Comparison of ENCODE assay signal across 27 mouse cellular contexts in the genomic region with DNA sequence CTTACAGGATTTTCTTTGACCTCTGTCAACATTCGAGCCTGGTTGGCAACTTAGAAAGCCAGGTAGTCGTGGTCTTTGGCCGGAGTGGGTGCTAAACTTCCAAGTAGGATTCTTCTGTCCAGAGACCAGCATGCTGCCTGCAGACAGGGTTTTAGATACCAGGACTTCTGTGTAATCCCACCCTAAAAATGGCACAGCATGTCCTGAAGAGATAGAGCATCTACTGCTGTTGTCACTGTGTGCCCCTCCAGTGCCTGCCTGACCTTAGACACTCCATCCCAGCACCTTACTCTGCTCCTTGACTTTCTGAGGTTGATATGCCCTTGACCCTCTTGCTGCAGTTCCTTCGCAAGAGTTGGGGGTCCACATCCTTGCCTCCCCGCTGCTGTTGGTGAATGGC.
DNase-seq lines count a peak whose midpoint lies in the region; ATAC-seq lines count a peak whose summit lies in the region.
"Had no signal": no experiment of that assay in that cellular context is flagged by ENCODE, and none has a peak within 500 bp of the region (broad histone marks: within the 10 kb centered on the region; RNA-seq: fewer than 3 reads in every experiment).

No protein-coding gene starts in this region.

- H3K27me3 ChIP-seq in forebrain, embryonic 10.5 days (ENCODE audit: poor library complexity, severe bottlenecking), result no peaks in the 10 kb centered on the region
- no peaks in the 10 kb centered on the region for H3K27me3 ChIP-seq in forebrain, embryonic 16.5 days (replicated peaks; ENCODE audit: control insufficient read depth, insufficient read depth, low read length)
- no peaks in the 10 kb centered on the region for H3K27me3 ChIP-seq in hindbrain, embryonic 10.5 days (ENCODE audit: insufficient read depth, poor library complexity, severe bottlenecking)
- no peaks in the 10 kb centered on the region for H3K27me3 ChIP-seq in hindbrain, embryonic 13.5 days
- no peaks in the 10 kb centered on the region for H3K27me3 ChIP-seq in midbrain, embryonic 10.5 days (ENCODE audit: low read depth, poor library complexity, severe bottlenecking)
- no peaks in the 10 kb centered on the region for H3K27me3 ChIP-seq in midbrain, embryonic 16.5 days (ENCODE audit: control insufficient read depth, insufficient read depth, low read depth, low read length)
- no peaks in the 10 kb centered on the region for H3K27me3 ChIP-seq in embryonic facial prominence, embryonic 10.5 days (replicated peaks; ENCODE audit: low read depth, poor library complexity, severe bottlenecking)
- H3K27me3 ChIP-seq: CH12.LX; embryonic facial prominence, embryonic 13.5 days; embryonic facial prominence, embryonic 15.5 days; forebrain, embryonic 13.5 days; forebrain, embryonic 15.5 days; Patski had no signal

- no peak for ATAC-seq in forebrain, embryonic 16.5 days
- ATAC-seq in hindbrain, embryonic 13.5 days (ENCODE audit: low FRiP score), result no peak
- ATAC-seq in midbrain, embryonic 16.5 days, result no peak
- ATAC-seq: activated CD4-positive, CD25-positive, alpha-beta regulatory T cell, adult 4 months; CD4-positive, CD25-positive, alpha-beta regulatory T cell, adult 4 months; forebrain, embryonic 13.5 days; forebrain, embryonic 15.5 days; Patski had no signal

- H3K4me3 ChIP-seq in forebrain, embryonic 10.5 days, result no peak overlapping the region
- H3K4me3 ChIP-seq in forebrain, embryonic 16.5 days (replicated peaks; ENCODE audit: low read length), result no peak overlapping the region
- H3K4me3 ChIP-seq in hindbrain, embryonic 10.5 days, result no peak overlapping the region
- no peak overlapping the region for H3K4me3 ChIP-seq in hindbrain, embryonic 13.5 days
- H3K4me3 ChIP-seq in midbrain, embryonic 10.5 days, result no peak overlapping the region
- H3K4me3 ChIP-seq in midbrain, embryonic 16.5 days (ENCODE audit: low read depth, low read length), result no peak overlapping the region
- no peak overlapping the region for H3K4me3 ChIP-seq in embryonic facial prominence, embryonic 10.5 days
- H3K4me3 ChIP-seq: embryonic facial prominence, embryonic 13.5 days; embryonic facial prominence, embryonic 15.5 days; erythroblast, embryonic 14.5 days; forebrain, embryonic 13.5 days; forebrain, embryonic 15.5 days had no signal

- H3K4me1 ChIP-seq in forebrain, embryonic 10.5 days, result peaks cover 43% of the 10 kb centered on the region
- H3K4me1 ChIP-seq in forebrain, embryonic 16.5 days (replicated peaks; ENCODE audit: control insufficient read depth, insufficient read depth, low read length), result peaks cover 3% of the 10 kb centered on the region; the same call in 1 of the 2 replicates
- peaks cover 37% of the 10 kb centered on the region for H3K4me1 ChIP-seq in hindbrain, embryonic 10.5 days (replicated peaks)
- H3K4me1 ChIP-seq in hindbrain, embryonic 13.5 days (replicated peaks), result peaks cover 22% of the 10 kb centered on the region
- peaks cover 46% of the 10 kb centered on the region for H3K4me1 ChIP-seq in midbrain, embryonic 10.5 days
- no peaks in the 10 kb centered on the region for H3K4me1 ChIP-seq in midbrain, embryonic 16.5 days (ENCODE audit: control insufficient read depth, insufficient read depth, low read length)
- H3K4me1 ChIP-seq in embryonic facial prominence, embryonic 10.5 days, result peaks cover 36% of the 10 kb centered on the region
- H3K4me1 ChIP-seq: embryonic facial prominence, embryonic 15.5 days; forebrain, embryonic 15.5 days had no signal

- no peaks in the 10 kb centered on the region for H3K36me3 ChIP-seq in forebrain, embryonic 10.5 days (replicated peaks)
- H3K36me3 ChIP-seq in forebrain, embryonic 16.5 days (ENCODE audit: control insufficient read depth, insufficient read depth), result no peaks in the 10 kb centered on the region
- H3K36me3 ChIP-seq in hindbrain, embryonic 10.5 days, result no peaks in the 10 kb centered on the region
- no peaks in the 10 kb centered on the region for H3K36me3 ChIP-seq in hindbrain, embryonic 13.5 days
- H3K36me3 ChIP-seq in midbrain, embryonic 10.5 days, result no peaks in the 10 kb centered on the region
- no peaks in the 10 kb centered on the region for H3K36me3 ChIP-seq in midbrain, embryonic 16.5 days (ENCODE audit: control insufficient read depth, insufficient read depth, low read length)
- H3K36me3 ChIP-seq in embryonic facial prominence, embryonic 10.5 days (replicated peaks), result no peaks in the 10 kb centered on the region
- H3K36me3 ChIP-seq: embryonic facial prominence, embryonic 13.5 days; embryonic facial prominence, embryonic 15.5 days; forebrain, embryonic 15.5 days; G1E had no signal

- no peak overlapping the region for H3K9ac ChIP-seq in forebrain, embryonic 16.5 days (replicated peaks; ENCODE audit: low read depth, low read length)
- H3K9ac ChIP-seq in hindbrain, embryonic 13.5 days, result no peak overlapping the region
- no peak overlapping the region for H3K9ac ChIP-seq in midbrain, embryonic 16.5 days (ENCODE audit: low read depth, low read length)
- H3K9ac ChIP-seq: embryonic facial prominence, embryonic 13.5 days; embryonic facial prominence, embryonic 15.5 days; forebrain, embryonic 13.5 days; forebrain, embryonic 15.5 days had no signal

- H3K27ac ChIP-seq in forebrain, embryonic 10.5 days, result peak overlapping the region; percentile 48; the same call in 1 of the 2 replicates
- no peak overlapping the region for H3K27ac ChIP-seq in forebrain, embryonic 16.5 days (ENCODE audit: low read length)
- 0 out of 2 replicates have a peak overlapping the region, but pooled peaks have one; percentile 29 for H3K27ac ChIP-seq in hindbrain, embryonic 10.5 days
- H3K27ac ChIP-seq in hindbrain, embryonic 13.5 days, result no peak overlapping the region
- peak overlapping the region; percentile 17; the same call in 1 of the 2 replicates for H3K27ac ChIP-seq in midbrain, embryonic 10.5 days (replicated peaks)
- H3K27ac ChIP-seq in midbrain, embryonic 16.5 days (ENCODE audit: low read length), result no peak overlapping the region
- H3K27ac ChIP-seq in embryonic facial prominence, embryonic 10.5 days (replicated peaks), result peak overlapping the region; percentile 57
- H3K27ac ChIP-seq: embryonic facial prominence, embryonic 13.5 days; embryonic facial prominence, embryonic 15.5 days; forebrain, embryonic 13.5 days; forebrain, embryonic 15.5 days had no signal

- no peak for DNase-seq in forebrain, embryonic 10.5 days (ENCODE audit: extremely low spot score, low spot score)
- no peak for DNase-seq in hindbrain, embryonic 10.5 days (ENCODE audit: low spot score)
- DNase-seq in midbrain, embryonic 10.5 days (ENCODE audit: low spot score), result no peak
- no peak for DNase-seq in embryonic facial prominence, embryonic 10.5 days (ENCODE audit: low spot score)
- no peak for DNase-seq in thymus, postnatal 36 days
- DNase-seq: adrenal gland, adult 8-10 months; adrenal gland, postnatal 14 days; adrenal gland, postnatal 36 days; B cell, adult 2 months; cerebellum, adult 11-12 months; cerebellum, adult 2 months; cerebellum, adult 9-10 months; cerebellum, postnatal 10 days; cerebellum, postnatal 25 days had no signal

- no peaks in the 10 kb centered on the region for H3K9me3 ChIP-seq in forebrain, embryonic 10.5 days
- no peaks in the 10 kb centered on the region for H3K9me3 ChIP-seq in forebrain, embryonic 16.5 days (ENCODE audit: control insufficient read depth, low read length)
- no peaks in the 10 kb centered on the region for H3K9me3 ChIP-seq in hindbrain, embryonic 10.5 days
- no peaks in the 10 kb centered on the region for H3K9me3 ChIP-seq in hindbrain, embryonic 13.5 days
- 0 out of 2 replicates have a peak, but pooled peaks cover 4% of the 10 kb centered on the region for H3K9me3 ChIP-seq in midbrain, embryonic 10.5 days (replicated peaks)
- H3K9me3 ChIP-seq in midbrain, embryonic 16.5 days (replicated peaks; ENCODE audit: control insufficient read depth, low read length, poor library complexity, severe bottlenecking), result no peaks in the 10 kb centered on the region
- H3K9me3 ChIP-seq in embryonic facial prominence, embryonic 10.5 days, result no peaks in the 10 kb centered on the region
- H3K9me3 ChIP-seq: embryonic facial prominence, embryonic 13.5 days; embryonic facial prominence, embryonic 15.5 days; forebrain, embryonic 13.5 days; forebrain, embryonic 15.5 days; G1E had no signal

- H3K4me2 ChIP-seq in forebrain, embryonic 16.5 days (ENCODE audit: low read length), result no peak overlapping the region
- no peak overlapping the region for H3K4me2 ChIP-seq in hindbrain, embryonic 13.5 days
- H3K4me2 ChIP-seq in midbrain, embryonic 16.5 days (ENCODE audit: low read length), result no peak overlapping the region
- H3K4me2 ChIP-seq: embryonic facial prominence, embryonic 13.5 days; embryonic facial prominence, embryonic 15.5 days; forebrain, embryonic 13.5 days; forebrain, embryonic 15.5 days had no signal

- 93% methylated on average over 5 of the region's 5 CpGs for WGBS in forebrain, embryonic 10.5 days
- WGBS in forebrain, embryonic 16.5 days, result 92% methylated on average over 5 of the region's 5 CpGs
- 93% methylated on average over 5 of the region's 5 CpGs for WGBS in hindbrain, embryonic 10.5 days
- WGBS in hindbrain, embryonic 13.5 days, result 92% methylated on average over 5 of the region's 5 CpGs
- WGBS in midbrain, embryonic 10.5 days, result 87% methylated on average over 5 of the region's 5 CpGs
- WGBS in midbrain, embryonic 16.5 days, result 93% methylated on average over 5 of the region's 5 CpGs
- WGBS in embryonic facial prominence, embryonic 10.5 days, result 95% methylated on average over 5 of the region's 5 CpGs

Comparison
In these comparisons a context has a peak if more than half of its experiments do, and no peak if none do; other contexts are left out.
1. H3K27ac ChIP-seq: peak in forebrain, embryonic 10.5 days (single experiment), hindbrain, embryonic 10.5 days (single experiment), midbrain, embryonic 10.5 days (single experiment) and embryonic facial prominence, embryonic 10.5 days (single experiment); none in forebrain, embryonic 16.5 days (single experiment), hindbrain, embryonic 13.5 days (single experiment) and midbrain, embryonic 16.5 days (single experiment).